Mouse (Mus musculus) midbrain, embryonic 11.5 days (tissue): ENCODE measurements around the gene Resp18. TPM values are rescaled to one million over a fixed set of nuclear protein-coding genes. Genes with fewer than 3 reads are reported as not detected.
A peak's percentile ranks its signal among the peaks of the same experiment; 100 is the strongest.

Experiments used
- ATAC-seq: fragments of 200-750 bp; cut with Nextera tagmentation; 2 replicates; pipeline ENCODE4 v1.8.0; 2017; ENCODE audit warnings: moderate TSS enrichment, moderate library complexity; ENCODE audit not compliant: low FRiP score
- DNase-seq: peaks from one replicate; pipeline ENCODE4 v3.0.0; 2015; ENCODE audit warnings: low spot score; ENCODE audit errors: missing footprints
- H3K27ac ChIP-seq: fragments of 300-500 bp; sonication (generic); 2 replicates; pipeline ENCODE4 v1.5.1; 2014; ENCODE audit warnings: low read depth, low read length
- H3K27me3 ChIP-seq: fragments of 300-500 bp; sonication (generic); 2 replicates; pipeline ENCODE4 v1.6.1; 2014; ENCODE audit warnings: mild to moderate bottlenecking, low read length, moderate library complexity, mixed read lengths; ENCODE audit not compliant: control insufficient read depth, insufficient read depth
- H3K36me3 ChIP-seq: fragments of 300-500 bp; sonication (generic); 2 replicates; pipeline ENCODE4 v1.6.1; 2014; ENCODE audit warnings: mild to moderate bottlenecking, low read length, moderate library complexity, mixed read lengths; ENCODE audit not compliant: control insufficient read depth, insufficient read depth
- H3K4me1 ChIP-seq: fragments of 300-500 bp; sonication (generic); 2 replicates; pipeline ENCODE4 v1.6.1; 2014; ENCODE audit warnings: low read length; ENCODE audit not compliant: control insufficient read depth, insufficient read depth
- H3K4me2 ChIP-seq: fragments of 300-500 bp; sonication (generic); 2 replicates; pipeline ENCODE4 v1.6.1; 2014; ENCODE audit warnings: mild to moderate bottlenecking, moderate library complexity
- H3K4me3 ChIP-seq: fragments of 300-500 bp; sonication (generic); 2 replicates; pipeline ENCODE4 v1.5.1; 2014; ENCODE audit warnings: low read depth, low read length
- H3K9ac ChIP-seq: fragments of 300-500 bp; sonication (generic); 2 replicates; pipeline ENCODE4 v1.6.1; 2014; ENCODE audit warnings: low read length
- H3K9me3 ChIP-seq: fragments of 300-500 bp; sonication (generic); 2 replicates; pipeline ENCODE4 v1.6.1; 2016; ENCODE audit warnings: low read length; ENCODE audit not compliant: control insufficient read depth
- WGBS: fragments of 180-500 bp; shearing (Covaris S2); extraction: QIAGEN DNeasy Blood & Tissue Kit; methylation state at CpG from one replicate; pipeline ENCODE4 v1.1.7; 2014; 5-methylcytosine and 5-hydroxymethylcytosine counted together
- polyA plus RNA-seq: library from polyadenylated mRNA; unstranded; fragments of >200 nt; fragmentation: Nextera tagmentation; extraction: Ambion mirVana; gene quantifications from 2 replicates; pipeline ENCODE4 v1.2.1, GENCODE M21; 2014

Gene Resp18
- polyA plus RNA-seq, 1 experiment from 2014 or later = 28.5 TPM

GRCm38 (mm10) chr1:75315011-75315410, 36.8 kb upstream of the Resp18 start:
- Histone ChIP-seq H3K36me3 (peaks cover 12% of the 10 kb centered on the region), H3K27ac (no peak overlapping the region), H3K9ac (no peak overlapping the region), H3K27me3 (no peaks in the 10 kb centered on the region), H3K4me1 (peaks cover 9% of the 10 kb centered on the region), H3K4me2 (no peak overlapping the region), H3K4me3 (no peak overlapping the region), H3K9me3 (no peaks in the 10 kb centered on the region)
- no peak for ATAC-seq
- 88% methylated on average over 6 of the region's 6 CpGs for WGBS
- DNase-seq = no peak

GRCm38 (mm10) chr1:75311694-75312093, 33.5 kb upstream of the Resp18 start:
- H3K9me3 ChIP-seq = no peaks in the 10 kb centered on the region
- no peak overlapping the region for H3K4me3 ChIP-seq
- H3K4me2 ChIP-seq = no peak overlapping the region
- H3K27me3 ChIP-seq = no peaks in the 10 kb centered on the region
- peaks cover 7% of the 10 kb centered on the region for H3K4me1 ChIP-seq
- no peak overlapping the region for H3K27ac ChIP-seq
- peaks cover 23% of the 10 kb centered on the region for H3K36me3 ChIP-seq
- ATAC-seq (no peak), DNase-seq (no peak)
- WGBS = 93% methylated on average over 6 of the region's 6 CpGs
- H3K9ac ChIP-seq = no peak overlapping the region

- WGBS = 84% methylated on average over 2 of the region's 2 CpGs
- Histone ChIP-seq H3K27me3 (no peaks in the 10 kb centered on the region), H3K36me3 (peaks cover 9% of the 10 kb centered on the region), H3K27ac (no peak overlapping the region), H3K4me1 (no peaks in the 10 kb centered on the region), H3K9ac (no peak overlapping the region), H3K4me2 (no peak overlapping the region), H3K9me3 (no peaks in the 10 kb centered on the region), H3K4me3 (no peak overlapping the region)
- no peak for DNase-seq
- no peak for ATAC-seq
Measured at GRCm38 (mm10) chr1:75304662-75305061, 26.4 kb upstream of the Resp18 start.

- no peak overlapping the region for H3K27ac ChIP-seq
- WGBS = 81% methylated on average over 5 of the region's 5 CpGs
Measured at GRCm38 (mm10) chr1:75294294-75294693, 16.1 kb upstream of the Resp18 start.

GRCm38 (mm10) chr1:75293331-75293701, 15.1 kb upstream of the Resp18 start:
- 83% methylated on average over 5 of the region's 5 CpGs for WGBS
- no peak for DNase-seq
- Histone ChIP-seq H3K4me1 (peaks cover 14% of the 10 kb centered on the region), H3K27ac (no peak overlapping the region), H3K4me3 (no peak overlapping the region), H3K9ac (no peak overlapping the region), H3K36me3 (no peaks in the 10 kb centered on the region), H3K27me3 (no peaks in the 10 kb centered on the region), H3K4me2 (no peak overlapping the region), H3K9me3 (no peaks in the 10 kb centered on the region)
- no peak for ATAC-seq

More at GRCm38 (mm10) chr1:75294294-75294693, 16.1 kb upstream of the Resp18 start:
- Histone ChIP-seq H3K4me2 (no peak overlapping the region), H3K36me3 (no peaks in the 10 kb centered on the region), H3K9ac (no peak overlapping the region), H3K4me1 (peaks cover 7% of the 10 kb centered on the region), H3K4me3 (no peak overlapping the region), H3K9me3 (no peaks in the 10 kb centered on the region), H3K27me3 (no peaks in the 10 kb centered on the region)
- ATAC-seq (no peak), DNase-seq (no peak)

- no peak overlapping the region for H3K4me2 ChIP-seq
- no peaks in the 10 kb centered on the region for H3K27me3 ChIP-seq
- H3K9ac ChIP-seq = no peak overlapping the region
- H3K27ac ChIP-seq = no peak overlapping the region
- ATAC-seq (no peak), DNase-seq (no peak)
- H3K4me3 ChIP-seq = no peak overlapping the region
- no peaks in the 10 kb centered on the region for H3K9me3 ChIP-seq
- 67% methylated on average over 12 of the region's 12 CpGs for WGBS
- peaks cover 14% of the 10 kb centered on the region for H3K4me1 ChIP-seq
- no peaks in the 10 kb centered on the region for H3K36me3 ChIP-seq
Measured at GRCm38 (mm10) chr1:75292476-75293330, 14.5 kb upstream of the Resp18 start.

- DNase-seq (no peak), ATAC-seq (no peak)
- Histone ChIP-seq H3K4me2 (no peak overlapping the region), H3K4me3 (no peak overlapping the region), H3K27me3 (no peaks in the 10 kb centered on the region), H3K9me3 (no peaks in the 10 kb centered on the region), H3K36me3 (no peaks in the 10 kb centered on the region), H3K4me1 (peaks cover 14% of the 10 kb centered on the region), H3K27ac (no peak overlapping the region), H3K9ac (no peak overlapping the region)
- 89% methylated on average over 8 of the region's 8 CpGs for WGBS
Measured at GRCm38 (mm10) chr1:75291321-75291720, 13.1 kb upstream of the Resp18 start.

- peak; percentile 92 for DNase-seq
- Histone ChIP-seq H3K9me3 (no peaks in the 10 kb centered on the region), H3K27ac (no peak overlapping the region; the same call in 1 of the 2 replicates), H3K36me3 (no peaks in the 10 kb centered on the region), H3K4me2 (no peak overlapping the region), H3K27me3 (no peaks in the 10 kb centered on the region), H3K4me1 (peaks cover 14% of the 10 kb centered on the region), H3K4me3 (no peak overlapping the region), H3K9ac (no peak overlapping the region)
- peak; percentile 30; the same call in 1 of the 2 replicates for ATAC-seq
Measured at GRCm38 (mm10) chr1:75290582-75290981, 12.4 kb upstream of the Resp18 start.

GRCm38 (mm10) chr1:75289888-75290431, 11.7 kb upstream of the Resp18 start:
- Histone ChIP-seq H3K9me3 (no peaks in the 10 kb centered on the region), H3K4me1 (peaks cover 14% of the 10 kb centered on the region), H3K27me3 (no peaks in the 10 kb centered on the region), H3K36me3 (no peaks in the 10 kb centered on the region), H3K4me3 (no peak overlapping the region), H3K27ac (peak overlapping the region; percentile 25), H3K4me2 (peak overlapping the region; percentile 15; the same call in 1 of the 2 replicates), H3K9ac (no peak overlapping the region)
- ATAC-seq (peak; percentile 25; the same call in 1 of the 2 replicates), DNase-seq (peak; percentile 88)
- WGBS = 46% methylated on average over 8 of the region's 8 CpGs
